Mouse (Mus musculus): ENCODE data around the gene Fdx1.

- TF ChIP-seq CTCF (IDR thresholded peaks at IDR 0.05; ENCODE audit: borderline replicate concordance, insufficient read depth, low read length): no peak
- peak; percentile 84 for TF ChIP-seq POLR2A (IDR thresholded peaks at IDR 0.05; ENCODE audit: low read depth, low read length)
These were observed at the start of gene Fdx1 for GRCm38 (mm10) chr9:51962975-51963701.
